Mouse (Mus musculus) effector memory CD4-positive, alpha-beta T cell, adult 7 months (primary cell): ENCODE data around the gene Pikfyve. TPM values are rescaled to one million over a fixed set of nuclear protein-coding genes. Genes with fewer than 3 reads are reported as not detected.

ENCODE experiments used
- polyA plus RNA-seq: library from polyadenylated mRNA; unstranded; fragments of 100-300 nt; shearing (Covaris generic); gene quantifications from one replicate; pipeline ENCODE4 v1.2.1, GENCODE M21; 2017

Pikfyve gene
- 18.0 TPM for polyA plus RNA-seq

DNA sequence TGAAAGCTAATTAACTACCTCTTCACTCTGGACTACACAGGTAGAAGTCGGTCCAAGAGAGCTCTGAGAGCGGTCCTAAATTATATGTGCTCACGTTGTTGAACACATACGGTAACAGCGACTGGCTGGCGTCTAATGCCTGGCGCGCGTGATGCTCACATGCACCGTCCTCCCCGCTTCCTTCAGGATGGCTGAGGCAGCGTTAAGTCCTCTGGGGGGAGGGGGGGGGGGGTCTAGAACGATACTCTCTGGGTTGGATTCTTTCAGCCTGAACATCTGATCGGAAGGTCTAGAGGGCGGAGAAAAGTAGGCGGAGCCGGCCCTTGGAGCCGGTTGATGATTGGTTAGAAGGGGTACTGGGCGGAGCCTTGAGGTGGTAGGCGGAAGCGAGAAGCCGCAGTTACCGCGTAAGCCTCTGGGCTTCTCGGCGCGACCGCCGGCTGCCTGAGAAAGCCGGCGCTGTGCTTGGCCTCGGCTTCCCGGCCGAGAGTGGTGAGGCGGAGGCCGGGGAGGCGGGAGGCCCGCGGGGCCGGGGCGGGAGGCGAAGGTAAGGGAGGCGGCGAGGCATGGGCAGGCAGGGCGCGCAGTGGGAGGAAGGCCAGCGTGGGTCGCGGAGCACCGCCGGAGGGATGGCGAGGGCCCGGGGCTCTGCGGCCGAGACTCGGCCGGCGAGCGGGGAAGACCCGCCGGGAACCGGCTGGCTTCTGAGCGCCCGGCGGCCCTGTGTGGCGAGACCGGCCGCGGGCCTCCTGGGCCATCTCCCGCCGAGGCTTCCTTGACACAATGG lies at the start of gene Pikfyve, which contains the start of gene Idh1:
Pikfyve (plus strand) TSS at position 397 of the 787 bp plus-strand sequence.
Idh1 (minus strand) TSS at position 214 of the 787 bp plus-strand sequence.

GRCm38 (mm10) chr1:65281756-65282155 lies 95.3 kb downstream of the Pikfyve start, which contains the start of gene Pth2r:
Gene Pth2r (plus strand): TSS chr1:65282056.

Other genes with a start within 250 kb of the Pikfyve start
- gene Plekhm3, start 229.9 kb upstream of the Pikfyve start, polyA plus RNA-seq, result 37.8 TPM
- gene Akr1cl, start 153.9 kb upstream of the Pikfyve start, polyA plus RNA-seq, result not detected
- gene Cryge, start 135.5 kb upstream of the Pikfyve start, polyA plus RNA-seq, result not detected
- gene Crygd, start 123.2 kb upstream of the Pikfyve start, polyA plus RNA-seq, result not detected
- gene Crygc, start 113.0 kb upstream of the Pikfyve start, polyA plus RNA-seq, result not detected
- not detected for gene Crygb, start 104.4 kb upstream of the Pikfyve start, polyA plus RNA-seq
- gene Cryga, start 83.3 kb upstream of the Pikfyve start, polyA plus RNA-seq, result not detected
- gene Gm28845, start 67.1 kb upstream of the Pikfyve start, polyA plus RNA-seq, result not detected
- not detected for gene D630023F18Rik, start 63.5 kb upstream of the Pikfyve start, polyA plus RNA-seq
- 3.2 TPM for gene Idh1, start 183 bp upstream of the Pikfyve start, polyA plus RNA-seq
- not detected for gene Pth2r, start 95.4 kb downstream of the Pikfyve start, polyA plus RNA-seq